Mouse (Mus musculus) cerebellum, adult 9-11 months (tissue): ENCODE results near the gene Vmn1r80.
"Not testable (repeated sequence)": the region's sequence is repeated elsewhere in the genome, so short reads cannot be mapped to it uniquely, and the experiment has no call there.

Source experiments
- DNase-seq: peaks from one replicate; pipeline ENCODE4 v3.0.0; 2022

Gene Vmn1r80

DNA sequence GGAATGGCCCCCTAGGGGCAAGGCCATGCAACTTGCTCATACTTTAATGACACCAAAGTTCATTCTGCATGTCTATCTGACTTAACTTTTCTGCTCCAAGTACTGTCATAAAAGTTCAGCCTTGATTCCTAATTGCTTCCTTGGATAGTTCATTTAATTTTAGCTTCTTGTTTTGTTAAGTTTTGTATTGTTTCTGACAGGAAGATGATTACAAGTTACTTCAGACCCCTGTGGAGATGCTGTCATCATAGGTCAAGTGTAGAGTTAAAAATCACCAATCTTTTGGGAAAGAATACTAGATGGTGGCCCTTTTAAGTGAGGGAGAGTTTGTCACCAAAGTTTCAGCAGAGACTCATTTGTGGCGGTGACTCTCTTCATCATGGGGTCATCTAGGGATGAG is at the start of gene Vmn1r80:
TSS of gene Vmn1r80 (plus strand) at position 301 of the 400 bp plus-strand sequence.
- DNase-seq: no peak

DNA sequence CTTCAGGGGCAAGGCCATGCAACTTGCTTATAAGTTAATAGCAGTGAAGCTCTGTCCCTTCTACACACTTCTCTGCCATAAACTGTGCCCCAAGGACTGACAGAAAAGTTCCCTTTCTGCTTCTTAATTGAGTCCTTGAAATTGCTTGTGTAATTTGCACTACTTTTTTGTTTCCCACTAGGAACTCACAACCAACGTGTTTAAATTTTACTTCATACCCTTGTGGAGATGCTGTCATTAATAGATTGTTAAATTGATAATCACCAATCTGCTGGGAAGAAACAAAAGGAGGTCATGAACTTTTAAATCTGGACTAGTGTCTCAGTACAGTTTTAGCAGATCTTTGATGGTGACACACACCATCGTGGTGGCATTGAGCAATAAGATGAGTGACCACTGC is 39.1 kb upstream of the Vmn1r80 start, which contains the start of gene Vmn1r78:
TSS of gene Vmn1r78 (plus strand) at position 301 of the 400 bp plus-strand sequence.
- DNase-seq: no peak

- DNase-seq: not testable (repeated sequence)
These were observed 32.6 kb upstream of the Vmn1r80 start for GRCm38 (mm10) chr7:12156463-12156862.

DNA sequence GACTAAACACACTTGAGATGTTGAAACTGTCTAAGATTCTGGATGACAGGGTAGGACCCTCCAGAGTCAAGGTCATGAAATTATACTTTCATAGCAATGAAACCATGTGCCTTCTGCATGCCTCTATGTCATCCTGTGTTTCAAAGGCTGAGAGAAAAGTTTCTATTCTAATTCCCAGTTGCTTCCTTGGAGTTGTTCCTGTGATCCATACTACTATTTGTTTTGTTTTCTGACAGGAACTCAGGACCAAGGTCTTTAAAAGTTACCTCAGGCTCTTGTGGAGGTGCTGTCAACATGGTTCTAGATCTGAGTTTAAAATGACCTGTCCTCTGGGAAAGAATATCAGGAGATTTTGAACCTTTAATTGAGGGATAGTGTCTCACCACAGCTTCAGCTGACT is 18.1 kb upstream of the Vmn1r80 start, which contains the start of gene Vmn1r79:
TSS of gene Vmn1r79 (plus strand) at position 301 of the 400 bp plus-strand sequence.
- not testable (repeated sequence) for DNase-seq

DNA sequence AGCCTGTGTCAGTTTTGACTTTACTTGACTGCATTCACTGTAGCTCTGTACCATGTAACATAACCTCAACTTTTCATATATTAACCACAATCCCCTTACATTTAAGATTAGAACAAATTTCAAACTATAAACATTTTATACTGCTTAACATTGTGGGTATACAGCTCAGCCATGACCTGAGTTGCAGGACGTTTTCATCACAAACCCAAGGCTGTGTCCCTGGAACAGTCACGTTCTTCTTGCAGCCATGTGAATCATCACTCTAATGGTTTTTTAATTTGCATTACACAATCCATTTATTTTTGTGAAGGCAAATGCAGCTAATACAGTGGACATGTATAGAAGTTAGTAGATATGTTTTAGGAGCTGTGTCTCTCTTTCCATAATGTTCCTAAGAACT is 16.2 kb upstream of the Vmn1r80 start:
- DNase-seq: not testable (repeated sequence)

DNA sequence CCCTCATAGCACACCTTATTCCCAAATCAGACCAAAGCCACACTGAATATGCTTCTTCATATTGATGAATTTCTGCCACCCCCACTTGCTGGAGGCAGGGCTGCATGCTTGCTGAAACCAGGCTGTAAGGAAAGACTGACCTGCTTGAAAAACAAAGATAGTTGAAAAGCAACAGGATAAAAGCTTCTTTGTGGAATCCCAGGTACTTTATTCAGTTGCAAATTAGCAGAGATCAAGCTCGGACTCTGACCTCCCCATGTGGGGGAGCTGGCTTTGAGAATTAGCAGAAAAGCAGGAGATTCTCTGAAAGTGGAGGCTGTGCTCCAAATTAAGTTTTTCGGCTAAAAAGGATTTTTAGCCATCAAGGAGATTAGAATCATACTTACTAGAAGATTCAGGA is 15.1 kb downstream of the Vmn1r80 start:
- no peak for DNase-seq
